Mouse (Mus musculus): ENCODE data around the gene Manbal. TPM values are rescaled to one million over a fixed set of nuclear protein-coding genes. Genes with fewer than 3 reads are reported as not detected.

Gene Manbal
- polyA plus RNA-seq, 1 experiment from 2014 or later = 92.3 TPM

DNA sequence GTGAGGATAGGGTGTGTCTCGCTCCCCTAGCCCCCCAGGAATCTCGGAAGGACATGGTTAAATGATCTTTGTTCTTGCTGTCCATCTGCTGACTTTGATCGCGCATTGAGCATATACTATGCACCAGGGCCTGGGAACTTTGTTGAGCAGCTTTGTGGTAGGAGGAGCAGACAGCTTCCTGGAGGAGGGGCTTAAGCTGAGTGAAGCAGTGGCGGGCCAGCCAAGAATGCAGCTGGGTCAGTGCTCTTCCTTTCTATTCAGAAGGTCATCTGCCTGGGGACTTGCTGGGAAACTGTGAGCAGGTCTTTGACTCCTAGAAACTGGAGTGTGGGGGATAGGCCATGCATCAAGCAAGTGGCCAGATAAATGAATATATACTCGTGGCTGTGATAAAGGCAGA is 58.8 kb downstream of the Manbal start:
- no peak for ATAC-seq (ENCODE audit: insufficient number of reproducible peaks, low FRiP score, low TSS enrichment, low read depth)
- H3K4me2 ChIP-seq (replicated peaks) = no peak overlapping the region
- no peaks in the 10 kb centered on the region for H3K9me3 ChIP-seq (replicated peaks)
- peaks cover 76% of the 10 kb centered on the region for H3K4me1 ChIP-seq
- 70% methylated on average over 6 of the region's 6 CpGs for WGBS
- H3K27ac ChIP-seq (replicated peaks) = 0 out of 2 replicates have a peak overlapping the region, but pooled peaks have one; percentile 25
- H3K9ac ChIP-seq = no peak overlapping the region
- H3K27me3 ChIP-seq = no peaks in the 10 kb centered on the region
- H3K36me3 ChIP-seq = no peaks in the 10 kb centered on the region
- no peak overlapping the region for H3K4me3 ChIP-seq (replicated peaks)

DNA sequence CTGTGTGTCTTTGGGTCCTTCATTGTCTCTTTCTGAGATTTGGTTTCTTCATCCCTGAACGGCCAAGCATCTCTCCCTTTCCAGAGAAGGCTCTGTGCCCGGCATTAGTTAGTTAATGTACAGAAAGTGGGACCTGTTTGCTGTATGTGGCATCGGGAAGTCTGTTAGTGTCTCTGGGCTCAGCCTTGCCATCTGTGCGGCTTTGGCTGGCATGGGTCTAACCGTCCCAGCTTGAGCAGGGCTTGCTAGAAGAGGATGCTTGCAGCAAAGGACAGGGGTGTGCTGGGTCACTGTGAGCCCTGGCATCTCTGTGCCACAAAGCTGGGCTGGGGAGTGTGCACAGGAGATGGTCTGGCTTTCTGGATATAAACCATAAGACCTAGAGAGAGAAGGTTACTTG is 59.8 kb downstream of the Manbal start:
- Histone ChIP-seq H3K4me1 (peaks cover 84% of the 10 kb centered on the region), H3K9me3 (replicated peaks) (no peaks in the 10 kb centered on the region)
- 85% methylated on average over 5 of the region's 5 CpGs for WGBS

DNA sequence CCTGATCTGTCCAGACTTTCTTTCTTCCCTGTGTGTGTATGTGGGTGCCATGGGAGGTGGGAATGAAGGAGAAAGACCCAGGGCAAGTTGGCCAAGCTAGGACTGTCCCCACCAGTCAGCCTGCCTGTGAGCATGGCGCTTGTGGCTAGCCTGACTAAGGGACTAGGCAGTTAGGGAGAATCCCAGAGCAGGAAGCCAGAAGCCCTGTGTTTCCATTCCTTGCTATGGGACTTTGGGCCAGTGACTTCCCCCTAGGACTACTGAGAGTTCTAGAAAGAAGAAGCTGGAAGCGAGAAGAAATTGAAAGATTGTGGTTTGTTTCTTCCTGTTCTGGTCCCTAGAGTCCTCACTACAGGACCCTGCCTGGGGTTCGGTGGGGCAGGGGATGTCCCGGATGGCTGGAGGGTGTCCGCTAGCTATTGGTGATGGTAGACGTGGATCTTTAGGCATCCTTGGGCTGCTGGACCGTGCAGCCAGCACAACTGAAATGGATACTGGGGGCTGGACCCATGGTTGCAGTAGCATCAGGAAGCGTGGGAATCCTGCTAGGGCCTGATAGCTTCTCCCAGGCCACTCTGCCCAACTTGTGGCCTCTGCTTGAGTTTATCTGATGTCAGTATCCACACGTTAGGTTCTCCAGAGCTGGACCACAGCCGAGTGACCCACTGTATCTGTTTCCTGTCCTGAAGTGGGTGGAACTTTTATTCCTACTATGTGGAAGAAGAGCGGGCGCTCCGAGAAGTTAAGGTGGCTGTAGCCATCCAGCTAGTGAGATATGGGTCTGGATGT is 61.2 kb downstream of the Manbal start:
- 84% methylated on average over 13 of the region's 13 CpGs for WGBS
- Histone ChIP-seq H3K9me3 (replicated peaks) (no peaks in the 10 kb centered on the region), H3K27me3 (no peaks in the 10 kb centered on the region), H3K4me1 (peaks cover 84% of the 10 kb centered on the region), H3K27ac (replicated peaks) (no peak overlapping the region), H3K4me3 (replicated peaks) (no peak overlapping the region), H3K9ac (no peak overlapping the region), H3K36me3 (no peaks in the 10 kb centered on the region), H3K4me2 (replicated peaks) (no peak overlapping the region)
- ATAC-seq (ENCODE audit: insufficient number of reproducible peaks, low FRiP score, low TSS enrichment, low read depth) = no peak

More for the DNA sequence above, 59.8 kb downstream of the Manbal start:
- no peaks in the 10 kb centered on the region for H3K27me3 ChIP-seq
- no peak overlapping the region for H3K4me2 ChIP-seq (replicated peaks)
- no peak overlapping the region for H3K4me3 ChIP-seq (replicated peaks)
- no peaks in the 10 kb centered on the region for H3K36me3 ChIP-seq
- H3K27ac ChIP-seq (replicated peaks) = no peak overlapping the region
- ATAC-seq (ENCODE audit: insufficient number of reproducible peaks, low FRiP score, low TSS enrichment, low read depth) = no peak
- no peak overlapping the region for H3K9ac ChIP-seq

DNA sequence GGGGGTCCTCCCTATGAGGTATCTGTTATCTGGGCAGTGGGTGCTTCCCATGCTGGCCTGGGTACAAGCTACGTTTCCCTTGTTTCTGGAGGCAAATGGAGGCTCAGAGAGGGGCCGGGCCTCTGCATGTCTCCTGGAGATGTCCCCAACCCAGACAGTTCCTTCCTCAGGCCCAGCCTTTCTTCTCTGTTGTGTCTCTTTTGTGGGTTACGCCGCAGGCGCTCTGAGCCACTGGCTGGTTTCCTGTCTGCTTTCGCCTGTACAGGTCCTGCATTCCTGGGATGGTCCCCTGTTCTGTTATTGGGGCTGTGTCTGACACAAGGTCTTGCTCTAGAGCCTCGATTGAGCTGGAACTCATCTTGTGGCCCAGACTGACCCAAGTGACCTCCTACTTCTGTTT is 62.3 kb downstream of the Manbal start:
- 58% methylated on average over 7 of the region's 7 CpGs for WGBS
- no peak overlapping the region for H3K4me3 ChIP-seq (replicated peaks)
- H3K9me3 ChIP-seq (replicated peaks) = no peaks in the 10 kb centered on the region
- ATAC-seq (ENCODE audit: insufficient number of reproducible peaks, low FRiP score, low TSS enrichment, low read depth) = no peak
- H3K27me3 ChIP-seq = no peaks in the 10 kb centered on the region
- no peaks in the 10 kb centered on the region for H3K36me3 ChIP-seq
- H3K4me1 ChIP-seq = peaks cover 92% of the 10 kb centered on the region
- H3K27ac ChIP-seq (replicated peaks) = peak overlapping the region; percentile 24; the same call in 1 of the 2 replicates
- H3K9ac ChIP-seq = no peak overlapping the region
- no peak overlapping the region for H3K4me2 ChIP-seq (replicated peaks)

DNA sequence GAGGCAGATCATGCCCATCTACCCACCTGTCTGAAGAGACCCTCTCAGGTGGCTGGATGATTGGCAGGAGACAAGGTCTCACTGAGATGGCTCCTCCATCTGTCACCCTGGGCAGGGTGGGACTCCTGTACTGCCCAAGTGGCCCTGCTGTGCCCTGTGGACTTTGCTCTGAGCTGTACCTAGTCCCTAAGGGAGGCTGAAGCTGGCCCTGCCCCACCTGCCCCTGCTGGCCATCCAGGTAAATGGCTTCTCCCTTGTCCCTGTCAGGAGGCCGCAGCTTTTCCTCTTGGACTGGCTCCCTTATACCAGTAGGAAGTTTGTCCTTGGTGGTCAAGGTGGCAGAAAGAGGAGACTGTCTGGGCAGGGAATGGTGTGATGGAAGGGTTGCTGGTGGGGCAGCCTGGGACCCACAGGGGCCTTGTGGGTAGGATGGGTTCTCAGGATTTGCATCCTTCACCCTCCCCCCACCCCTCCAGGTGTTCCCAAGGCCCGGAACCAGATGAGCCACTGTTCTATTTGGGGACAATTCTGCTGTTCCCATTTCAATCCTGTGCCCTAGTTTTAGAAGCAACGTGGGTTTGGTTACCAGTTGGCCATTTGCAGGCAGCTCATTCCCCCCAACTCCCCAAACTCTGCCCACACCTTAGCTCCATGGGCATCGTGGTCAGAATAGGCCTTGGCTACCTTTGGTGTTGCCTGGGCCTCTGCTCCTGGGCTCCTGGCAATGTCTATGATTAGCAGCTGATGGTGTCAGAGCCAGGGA is 63.5 kb downstream of the Manbal start:
- H3K4me3 ChIP-seq (replicated peaks) = no peak overlapping the region
- H3K4me1 ChIP-seq = peaks cover 93% of the 10 kb centered on the region
- no peak for ATAC-seq (ENCODE audit: insufficient number of reproducible peaks, low FRiP score, low TSS enrichment, low read depth)
- WGBS = 70% methylated on average over 4 of the region's 4 CpGs
- H3K36me3 ChIP-seq = no peaks in the 10 kb centered on the region
- H3K9me3 ChIP-seq (replicated peaks) = no peaks in the 10 kb centered on the region
- no peak overlapping the region for H3K9ac ChIP-seq
- 0 out of 2 replicates have a peak overlapping the region, but pooled peaks have one; percentile 92 for H3K27ac ChIP-seq (replicated peaks)
- no peak overlapping the region for H3K4me2 ChIP-seq (replicated peaks)
- no peaks in the 10 kb centered on the region for H3K27me3 ChIP-seq

DNA sequence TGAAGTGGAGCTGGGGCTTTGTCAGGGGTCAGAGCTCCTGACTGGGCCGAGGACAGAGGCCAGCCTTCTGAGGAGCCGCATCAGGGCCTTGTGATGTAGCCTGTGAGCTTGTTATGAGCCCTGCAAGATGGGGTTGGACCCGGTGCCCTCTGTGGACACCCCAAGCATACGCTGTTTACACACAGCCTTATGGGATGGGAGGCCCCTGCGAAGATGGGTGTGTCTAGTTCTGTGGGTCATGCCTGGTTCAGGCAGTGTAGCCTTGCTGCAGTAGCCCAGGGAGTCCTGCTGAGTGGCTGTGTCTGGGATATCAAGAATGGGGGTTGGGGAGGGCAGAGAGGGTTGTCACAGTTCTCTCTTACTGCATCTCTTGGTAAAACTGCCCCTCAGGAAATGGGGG is 64.5 kb downstream of the Manbal start:
- H3K9ac ChIP-seq = no peak overlapping the region
- no peak for ATAC-seq (ENCODE audit: insufficient number of reproducible peaks, low FRiP score, low TSS enrichment, low read depth)
- no peak overlapping the region for H3K4me2 ChIP-seq (replicated peaks)
- peak overlapping the region; percentile 92 for H3K27ac ChIP-seq (replicated peaks)
- WGBS = 63% methylated on average over 5 of the region's 5 CpGs
- H3K36me3 ChIP-seq = no peaks in the 10 kb centered on the region
- peaks cover 89% of the 10 kb centered on the region for H3K4me1 ChIP-seq
- no peaks in the 10 kb centered on the region for H3K9me3 ChIP-seq (replicated peaks)
- no peak overlapping the region for H3K4me3 ChIP-seq (replicated peaks)
- no peaks in the 10 kb centered on the region for H3K27me3 ChIP-seq

DNA sequence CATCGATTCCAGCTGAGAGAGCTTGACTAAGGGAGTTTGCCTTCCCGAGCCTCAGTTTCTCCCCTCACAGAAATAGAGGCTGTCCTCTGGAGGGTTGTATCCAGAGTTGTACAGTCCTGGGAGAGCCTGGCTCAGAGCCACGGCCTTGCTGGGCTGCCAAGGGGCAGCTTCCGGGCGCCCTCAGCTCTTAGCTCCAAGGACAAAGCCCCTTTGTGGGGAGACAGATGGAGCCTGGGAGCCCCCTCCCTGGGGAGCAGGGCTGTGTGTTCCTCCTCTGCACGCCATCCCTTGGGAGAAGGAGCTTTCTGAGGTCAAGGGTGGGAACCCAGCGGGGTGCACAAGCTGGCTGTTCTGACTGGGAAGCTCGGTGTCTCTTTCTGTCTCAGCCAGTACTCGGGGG is 65.1 kb downstream of the Manbal start:
- Histone ChIP-seq H3K9me3 (replicated peaks) (no peaks in the 10 kb centered on the region), H3K9ac (no peak overlapping the region), H3K4me2 (replicated peaks) (no peak overlapping the region), H3K27me3 (no peaks in the 10 kb centered on the region), H3K4me3 (replicated peaks) (no peak overlapping the region), H3K27ac (replicated peaks) (peak overlapping the region; percentile 92), H3K4me1 (peaks cover 83% of the 10 kb centered on the region), H3K36me3 (no peaks in the 10 kb centered on the region)
- no peak for ATAC-seq (ENCODE audit: insufficient number of reproducible peaks, low FRiP score, low TSS enrichment, low read depth)
- 63% methylated on average over 9 of the region's 9 CpGs for WGBS

DNA sequence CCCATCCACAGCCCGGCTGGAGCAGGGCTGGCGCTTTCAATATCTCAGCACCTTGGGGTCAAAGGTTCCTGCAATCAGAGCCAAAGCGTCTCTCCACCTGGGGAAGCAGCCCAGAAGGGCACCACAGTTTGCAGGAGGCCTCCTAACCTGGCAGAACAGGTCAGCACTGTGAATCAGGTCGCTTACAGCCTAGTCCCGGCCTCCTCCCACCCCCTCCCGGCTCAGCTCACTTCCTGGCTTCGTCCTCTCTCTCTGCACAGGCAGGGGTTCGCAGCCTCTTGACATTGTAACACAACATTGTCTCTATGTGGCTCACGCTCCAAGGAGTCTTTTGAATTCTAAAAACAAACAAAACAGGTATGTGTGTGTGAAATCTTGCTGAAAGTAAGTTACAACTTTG is 66.6 kb downstream of the Manbal start:
- Histone ChIP-seq H3K4me3 (replicated peaks) (no peak overlapping the region), H3K36me3 (peaks cover 1% of the 10 kb centered on the region; the same call in 1 of the 2 replicates), H3K4me2 (replicated peaks) (peak overlapping the region; percentile 29; the same call in 1 of the 2 replicates), H3K27ac (replicated peaks) (peak overlapping the region; percentile 92), H3K9ac (no peak overlapping the region; the same call in 1 of the 2 replicates), H3K27me3 (no peaks in the 10 kb centered on the region), H3K9me3 (replicated peaks) (no peaks in the 10 kb centered on the region), H3K4me1 (peaks cover 75% of the 10 kb centered on the region)
- ATAC-seq (ENCODE audit: insufficient number of reproducible peaks, low FRiP score, low TSS enrichment, low read depth) = no peak
- 37% methylated on average over 9 of the region's 9 CpGs for WGBS

DNA sequence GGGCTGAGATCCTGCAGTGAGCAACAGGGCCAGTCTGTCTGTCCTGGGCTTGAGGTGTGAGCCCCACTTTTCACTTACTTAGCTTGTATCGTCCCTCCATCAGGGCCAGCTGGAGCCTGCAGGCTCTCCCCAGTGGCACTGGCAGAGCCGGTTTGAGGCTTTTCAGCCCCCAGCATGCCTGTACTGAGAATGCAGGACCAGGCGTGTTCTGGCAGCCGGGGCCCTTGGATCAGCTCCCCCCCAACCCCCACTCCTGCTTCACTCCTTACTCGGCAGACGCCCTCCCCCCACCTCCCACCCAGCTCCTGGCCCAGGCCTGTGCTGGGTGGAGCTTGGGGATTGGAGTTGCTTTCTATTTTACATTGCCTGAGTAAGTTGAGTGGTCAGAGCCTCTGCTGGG is 67.1 kb downstream of the Manbal start:
- WGBS = 7% methylated on average over 6 of the region's 6 CpGs
- H3K9ac ChIP-seq = no peak overlapping the region; the same call in 1 of the 2 replicates

DNA sequence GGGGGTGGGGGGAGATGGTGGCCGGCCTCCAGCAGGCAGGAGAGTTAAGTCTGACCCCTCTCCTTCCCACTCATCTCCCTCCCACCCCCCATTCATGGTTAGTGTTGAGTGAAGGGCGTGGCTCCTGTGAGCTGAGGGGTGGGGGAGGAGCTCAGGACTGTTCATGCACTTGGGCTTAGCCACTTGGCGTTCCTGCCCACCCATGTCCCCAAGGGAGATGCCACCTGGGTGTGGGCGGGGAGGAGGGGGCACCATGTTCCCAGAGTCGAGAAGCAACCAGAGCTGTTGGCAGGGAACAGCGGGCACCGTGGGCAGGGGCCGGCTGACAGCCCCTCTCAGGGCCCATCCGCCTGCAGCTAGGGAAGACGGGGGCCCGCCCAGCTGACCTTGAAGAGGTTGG is 69.1 kb downstream of the Manbal start:
- ATAC-seq (ENCODE audit: insufficient number of reproducible peaks, low FRiP score, low TSS enrichment, low read depth) = no peak
- H3K27ac ChIP-seq (replicated peaks) = no peak overlapping the region

More for the DNA sequence above, 67.1 kb downstream of the Manbal start:
- peak; percentile 63; the same call in 1 of the 2 replicates for ATAC-seq (ENCODE audit: insufficient number of reproducible peaks, low FRiP score, low TSS enrichment, low read depth)
- Histone ChIP-seq H3K27ac (replicated peaks) (peak overlapping the region; percentile 92), H3K27me3 (no peaks in the 10 kb centered on the region), H3K4me2 (replicated peaks) (peak overlapping the region; percentile 29; the same call in 1 of the 2 replicates), H3K4me1 (peaks cover 71% of the 10 kb centered on the region), H3K9me3 (replicated peaks) (no peaks in the 10 kb centered on the region), H3K36me3 (peaks cover 5% of the 10 kb centered on the region; the same call in 1 of the 2 replicates), H3K4me3 (replicated peaks) (no peak overlapping the region)

DNA sequence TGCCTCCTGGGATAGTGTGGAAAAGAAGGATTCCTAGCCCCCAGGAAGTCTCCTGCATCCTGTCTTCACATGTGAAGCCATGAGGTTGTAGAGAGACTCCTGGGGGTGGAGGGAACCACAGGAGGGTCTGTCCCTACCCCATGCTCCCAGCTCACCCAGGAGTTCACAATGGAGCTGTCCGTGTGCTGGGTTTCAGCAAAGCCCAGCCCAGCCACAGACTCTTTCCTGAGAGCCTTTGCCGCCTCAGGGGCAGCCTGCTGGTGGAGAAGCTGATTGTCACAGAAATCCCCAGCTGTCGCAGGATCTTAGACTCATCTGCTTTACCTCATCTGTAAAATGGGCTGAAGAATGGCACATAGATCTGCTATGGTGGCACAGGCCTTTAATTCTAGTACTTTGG is 69.7 kb downstream of the Manbal start:
- Histone ChIP-seq H3K4me2 (replicated peaks) (no peak overlapping the region), H3K4me3 (replicated peaks) (no peak overlapping the region), H3K9me3 (replicated peaks) (no peaks in the 10 kb centered on the region), H3K36me3 (peaks cover 28% of the 10 kb centered on the region), H3K4me1 (peaks cover 44% of the 10 kb centered on the region), H3K27ac (replicated peaks) (no peak overlapping the region), H3K9ac (no peak overlapping the region), H3K27me3 (no peaks in the 10 kb centered on the region)
- no peak for ATAC-seq (ENCODE audit: insufficient number of reproducible peaks, low FRiP score, low TSS enrichment, low read depth)
- 82% methylated on average over 3 of the region's 3 CpGs for WGBS

More for the DNA sequence above, 69.1 kb downstream of the Manbal start:
- Histone ChIP-seq H3K9me3 (replicated peaks) (no peaks in the 10 kb centered on the region), H3K36me3 (peaks cover 21% of the 10 kb centered on the region), H3K4me1 (peaks cover 51% of the 10 kb centered on the region), H3K4me3 (replicated peaks) (no peak overlapping the region), H3K27me3 (no peaks in the 10 kb centered on the region), H3K9ac (no peak overlapping the region), H3K4me2 (replicated peaks) (no peak overlapping the region)
- 86% methylated on average over 10 of the region's 11 CpGs for WGBS
